Mouse (Mus musculus): ENCODE measurements around the gene Ankrd9. TPM values are rescaled to one million over a fixed set of nuclear protein-coding genes. Genes with fewer than 3 reads are reported as not detected.

Gene Ankrd9
- polyA plus RNA-seq, 1 experiment, result 11.5 TPM

DNA sequence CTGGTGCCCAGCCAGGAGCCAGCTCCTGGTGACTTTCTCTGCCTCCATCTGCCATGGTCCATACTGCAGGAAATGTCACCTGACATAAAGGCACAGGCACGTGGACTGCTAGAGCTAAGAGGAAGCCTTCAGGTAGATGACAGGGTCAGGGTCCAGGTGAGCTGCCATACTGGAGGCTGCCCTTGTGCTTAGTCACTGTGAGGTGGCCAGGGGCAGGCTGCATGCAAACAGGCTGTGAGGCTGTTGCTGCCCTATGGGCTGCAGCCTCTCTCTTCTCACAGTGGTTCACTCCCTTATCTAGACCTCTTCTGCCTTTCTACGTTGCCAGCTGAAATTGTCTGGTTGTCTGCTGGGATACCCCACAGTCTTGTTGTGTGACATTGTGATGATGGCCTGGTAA lies 11.7 kb downstream of the Ankrd9 start:
- Histone ChIP-seq H3K36me3 (ENCODE audit: control insufficient read depth, insufficient read depth) (no peaks in the 10 kb centered on the region), H3K27me3 (ENCODE audit: control insufficient read depth, insufficient read depth, insufficient read length) (no peaks in the 10 kb centered on the region), H3K4me2 (ENCODE audit: low read depth) (no peak overlapping the region), H3K4me3 (no peak overlapping the region), H3K79me2 (ENCODE audit: control insufficient read depth, insufficient read depth) (no peaks in the 10 kb centered on the region), H3ac (ENCODE audit: control insufficient read depth, insufficient read length) (no peak overlapping the region)
- TF ChIP-seq MYOD1 (IDR thresholded peaks at IDR 0.05; ENCODE audit: control insufficient read depth in 1 of 3, insufficient read length in 2 of 3, low read depth in 2 of 3), result no peak
- TF ChIP-seq USF1 (IDR thresholded peaks at IDR 0.05; ENCODE audit: low read depth), result no peak
- TF ChIP-seq MAX (IDR thresholded peaks at IDR 0.05; ENCODE audit: low read depth), result no peak
- no peak for TF ChIP-seq MYOG (IDR thresholded peaks at IDR 0.05; ENCODE audit: control insufficient read depth in 1 of 3, insufficient read depth in 1 of 3, insufficient read length in 2 of 3, low read depth in 2 of 3)
- no peak for TF ChIP-seq SRF (IDR thresholded peaks at IDR 0.05; ENCODE audit: control insufficient read depth, insufficient read length, low read depth)
- TF ChIP-seq TCF3 (IDR thresholded peaks at IDR 0.05; ENCODE audit: insufficient read length, low read depth), result no peak
- no peak for TF ChIP-seq CEBPB (IDR thresholded peaks at IDR 0.05; ENCODE audit: insufficient read depth, poor library complexity, severe bottlenecking)
- TF ChIP-seq POLR2A (IDR thresholded peaks at IDR 0.05; ENCODE audit: insufficient read length, low read depth), result no peak
- TF ChIP-seq E2F4 (IDR thresholded peaks at IDR 0.05; ENCODE audit: insufficient read depth), result no peak
- no peak for TF ChIP-seq REST (IDR thresholded peaks at IDR 0.05; ENCODE audit: insufficient read depth, insufficient read length)
- no peak for TF ChIP-seq POLR2AphosphoS2 (IDR thresholded peaks at IDR 0.05; ENCODE audit: insufficient read length, low read depth)
- TF ChIP-seq TCF12 (IDR thresholded peaks at IDR 0.05; ENCODE audit: insufficient read depth, poor library complexity, severe bottlenecking), result no peak

DNA sequence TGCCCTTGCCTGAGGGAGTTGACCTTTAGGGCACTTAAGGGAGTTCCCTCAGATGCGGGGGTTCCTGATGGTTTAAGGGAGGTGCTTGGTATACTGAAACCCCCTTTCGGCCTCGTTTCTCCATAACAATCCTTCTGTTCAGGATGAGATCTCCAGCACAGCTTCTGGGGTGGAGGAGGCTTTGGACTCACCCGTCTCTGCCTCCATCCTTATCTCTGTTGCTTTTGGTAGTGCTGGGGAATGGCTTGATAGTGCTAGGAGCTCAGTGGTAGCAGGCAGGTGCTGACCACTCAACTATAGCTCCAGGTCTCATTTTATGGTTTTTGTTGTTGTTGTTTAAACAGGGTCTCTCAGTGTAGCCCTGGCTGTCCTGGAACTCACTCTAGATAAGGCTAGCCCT lies 12.8 kb downstream of the Ankrd9 start:
- H3K4me3 ChIP-seq, result no peak overlapping the region
- H3K4me2 ChIP-seq (ENCODE audit: low read depth), result no peak overlapping the region
- no peak overlapping the region for H3ac ChIP-seq (ENCODE audit: control insufficient read depth, insufficient read length)
- H3K36me3 ChIP-seq (ENCODE audit: control insufficient read depth, insufficient read depth), result no peaks in the 10 kb centered on the region
- TF ChIP-seq CEBPB (IDR thresholded peaks at IDR 0.05; ENCODE audit: insufficient read depth, poor library complexity, severe bottlenecking) (no peak), POLR2AphosphoS2 (IDR thresholded peaks at IDR 0.05; ENCODE audit: insufficient read length, low read depth) (no peak), TCF3 (IDR thresholded peaks at IDR 0.05; ENCODE audit: insufficient read length, low read depth) (no peak), E2F4 (IDR thresholded peaks at IDR 0.05; ENCODE audit: insufficient read depth) (no peak), USF1 (IDR thresholded peaks at IDR 0.05; ENCODE audit: low read depth) (no peak)
- H3K79me2 ChIP-seq (ENCODE audit: control insufficient read depth, insufficient read depth), result no peaks in the 10 kb centered on the region
- H3K27me3 ChIP-seq (ENCODE audit: control insufficient read depth, insufficient read depth, insufficient read length), result no peaks in the 10 kb centered on the region

- Histone ChIP-seq H3K27me3 (ENCODE audit: control insufficient read depth, insufficient read depth, insufficient read length) (no peaks in the 10 kb centered on the region), H3K4me3 (no peak overlapping the region), H3K4me2 (ENCODE audit: low read depth) (no peak overlapping the region), H3K36me3 (ENCODE audit: control insufficient read depth, insufficient read depth) (no peaks in the 10 kb centered on the region), H3ac (ENCODE audit: control insufficient read depth, insufficient read length) (no peak overlapping the region), H3K79me2 (ENCODE audit: control insufficient read depth, insufficient read depth) (no peaks in the 10 kb centered on the region)
- no peak for TF ChIP-seq MYOD1 (IDR thresholded peaks at IDR 0.05; ENCODE audit: control insufficient read depth in 1 of 3, insufficient read length in 2 of 3, low read depth in 2 of 3)
- TF ChIP-seq TCF3 (IDR thresholded peaks at IDR 0.05; ENCODE audit: insufficient read length, low read depth), result no peak
- TF ChIP-seq POLR2A (IDR thresholded peaks at IDR 0.05; ENCODE audit: insufficient read length, low read depth), result no peak
- TF ChIP-seq MAX (IDR thresholded peaks at IDR 0.05; ENCODE audit: low read depth), result no peak
- no peak for TF ChIP-seq REST (IDR thresholded peaks at IDR 0.05; ENCODE audit: insufficient read depth, insufficient read length)
- TF ChIP-seq USF1 (IDR thresholded peaks at IDR 0.05; ENCODE audit: low read depth), result no peak
- no peak for TF ChIP-seq POLR2AphosphoS2 (IDR thresholded peaks at IDR 0.05; ENCODE audit: insufficient read length, low read depth)
Measured at GRCm38 (mm10) chr12:110965500-110965899, 13.3 kb downstream of the Ankrd9 start.

DNA sequence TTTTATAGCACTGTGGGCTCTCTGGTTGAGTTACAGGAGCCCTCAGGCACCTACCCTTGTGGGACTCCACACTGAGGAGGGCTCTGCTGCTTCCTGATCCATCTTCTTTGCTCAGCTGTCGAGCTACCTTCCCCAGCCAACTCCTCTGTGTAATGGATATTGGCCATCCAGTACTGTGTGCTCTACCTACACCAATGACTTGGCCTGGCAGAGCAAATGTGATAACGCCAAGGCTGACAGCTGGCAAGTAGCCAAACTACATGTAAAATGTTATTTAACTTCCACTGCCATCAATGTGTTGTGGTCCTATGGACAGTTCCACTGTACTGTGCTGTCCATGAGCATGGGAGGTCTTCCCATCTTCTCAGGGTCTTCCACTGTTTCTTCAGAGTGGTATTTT lies 16.9 kb downstream of the Ankrd9 start:
- no peaks in the 10 kb centered on the region for H3K79me2 ChIP-seq (ENCODE audit: control insufficient read depth, insufficient read depth)
- H3K36me3 ChIP-seq (ENCODE audit: control insufficient read depth, insufficient read depth), result no peaks in the 10 kb centered on the region
- TF ChIP-seq POLR2A (IDR thresholded peaks at IDR 0.05; ENCODE audit: insufficient read length, low read depth) (no peak), REST (IDR thresholded peaks at IDR 0.05; ENCODE audit: insufficient read depth, insufficient read length) (no peak), SRF (IDR thresholded peaks at IDR 0.05; ENCODE audit: control insufficient read depth, insufficient read length, low read depth) (no peak), POLR2AphosphoS2 (IDR thresholded peaks at IDR 0.05; ENCODE audit: insufficient read length, low read depth) (no peak), USF1 (IDR thresholded peaks at IDR 0.05; ENCODE audit: low read depth) (no peak), MYOG (IDR thresholded peaks at IDR 0.05; ENCODE audit: control insufficient read depth in 1 of 3, insufficient read depth in 1 of 3, insufficient read length in 2 of 3, low read depth in 2 of 3) (no peak), MAX (IDR thresholded peaks at IDR 0.05; ENCODE audit: low read depth) (no peak), MYOD1 (IDR thresholded peaks at IDR 0.05; ENCODE audit: control insufficient read depth in 1 of 3, insufficient read length in 2 of 3, low read depth in 2 of 3) (no peak), E2F4 (IDR thresholded peaks at IDR 0.05; ENCODE audit: insufficient read depth) (no peak), TCF12 (IDR thresholded peaks at IDR 0.05; ENCODE audit: insufficient read depth, poor library complexity, severe bottlenecking) (no peak), CEBPB (IDR thresholded peaks at IDR 0.05; ENCODE audit: insufficient read depth, poor library complexity, severe bottlenecking) (no peak), TCF3 (IDR thresholded peaks at IDR 0.05; ENCODE audit: insufficient read length, low read depth) (no peak)
- H3ac ChIP-seq (ENCODE audit: control insufficient read depth, insufficient read length), result no peak overlapping the region
- H3K4me3 ChIP-seq, result no peak overlapping the region
- H3K4me2 ChIP-seq (ENCODE audit: low read depth), result no peak overlapping the region
- H3K27me3 ChIP-seq (ENCODE audit: control insufficient read depth, insufficient read depth, insufficient read length), result no peaks in the 10 kb centered on the region

- H3K4me3 ChIP-seq, result no peak overlapping the region
- H3ac ChIP-seq (ENCODE audit: control insufficient read depth, insufficient read length), result no peak overlapping the region
- H3K79me2 ChIP-seq (ENCODE audit: control insufficient read depth, insufficient read depth), result no peaks in the 10 kb centered on the region
- no peak overlapping the region for H3K4me2 ChIP-seq (ENCODE audit: low read depth)
- H3K27me3 ChIP-seq (ENCODE audit: control insufficient read depth, insufficient read depth, insufficient read length), result no peaks in the 10 kb centered on the region
- H3K36me3 ChIP-seq (ENCODE audit: control insufficient read depth, insufficient read depth), result peaks cover 18% of the 10 kb centered on the region
- no peak for TF ChIP-seq USF1 (IDR thresholded peaks at IDR 0.05; ENCODE audit: low read depth)
- no peak for TF ChIP-seq MYOG (IDR thresholded peaks at IDR 0.05; ENCODE audit: control insufficient read depth in 1 of 3, insufficient read depth in 1 of 3, insufficient read length in 2 of 3, low read depth in 2 of 3)
- TF ChIP-seq CEBPB (IDR thresholded peaks at IDR 0.05; ENCODE audit: insufficient read depth, poor library complexity, severe bottlenecking), result no peak
- TF ChIP-seq SRF (IDR thresholded peaks at IDR 0.05; ENCODE audit: control insufficient read depth, insufficient read length, low read depth), result no peak
- no peak for TF ChIP-seq MYOD1 (IDR thresholded peaks at IDR 0.05; ENCODE audit: control insufficient read depth in 1 of 3, insufficient read length in 2 of 3, low read depth in 2 of 3)
- TF ChIP-seq TCF3 (IDR thresholded peaks at IDR 0.05; ENCODE audit: insufficient read length, low read depth), result no peak
- no peak for TF ChIP-seq E2F4 (IDR thresholded peaks at IDR 0.05; ENCODE audit: insufficient read depth)
- TF ChIP-seq MAX (IDR thresholded peaks at IDR 0.05; ENCODE audit: low read depth), result no peak
- no peak for TF ChIP-seq POLR2AphosphoS2 (IDR thresholded peaks at IDR 0.05; ENCODE audit: insufficient read length, low read depth)
- TF ChIP-seq POLR2A (IDR thresholded peaks at IDR 0.05; ENCODE audit: insufficient read length, low read depth), result no peak
- no peak for TF ChIP-seq REST (IDR thresholded peaks at IDR 0.05; ENCODE audit: insufficient read depth, insufficient read length)
- no peak for TF ChIP-seq TCF12 (IDR thresholded peaks at IDR 0.05; ENCODE audit: insufficient read depth, poor library complexity, severe bottlenecking)
Measured at GRCm38 (mm10) chr12:110954351-110954991, 24.4 kb downstream of the Ankrd9 start.
